Mouse (Mus musculus): Measurements from ENCODE around the gene Vars. TPM values are rescaled to one million over a fixed set of nuclear protein-coding genes. Genes with fewer than 3 reads are reported as not detected.
"Not testable (repeated sequence)": the region's sequence is repeated elsewhere in the genome, so short reads cannot be mapped to it uniquely, and the experiment has no call there.

Gene Vars
- total RNA-seq, 2 experiments from 2014 or later, result 29.4 to 31.2 TPM

DNA sequence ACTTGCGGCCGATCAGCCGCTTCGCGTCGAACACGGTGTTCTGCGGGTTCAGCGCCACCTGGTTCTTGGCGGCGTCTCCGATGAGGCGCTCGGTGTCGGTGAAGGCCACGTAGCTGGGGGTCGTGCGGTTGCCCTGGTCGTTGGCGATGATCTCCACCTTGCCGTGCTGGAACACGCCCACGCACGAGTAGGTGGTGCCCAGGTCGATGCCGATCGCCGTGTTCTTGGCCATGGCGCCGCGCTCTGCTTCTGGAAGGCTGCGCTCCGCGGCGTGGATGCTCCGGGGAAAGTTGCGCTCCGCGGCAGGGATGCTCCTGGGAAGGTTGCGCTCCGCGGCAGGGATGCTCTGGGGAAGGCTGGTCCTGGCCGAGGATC, 29.1 kb upstream of the Vars start:
- not testable (repeated sequence) for DNase-seq

DNA sequence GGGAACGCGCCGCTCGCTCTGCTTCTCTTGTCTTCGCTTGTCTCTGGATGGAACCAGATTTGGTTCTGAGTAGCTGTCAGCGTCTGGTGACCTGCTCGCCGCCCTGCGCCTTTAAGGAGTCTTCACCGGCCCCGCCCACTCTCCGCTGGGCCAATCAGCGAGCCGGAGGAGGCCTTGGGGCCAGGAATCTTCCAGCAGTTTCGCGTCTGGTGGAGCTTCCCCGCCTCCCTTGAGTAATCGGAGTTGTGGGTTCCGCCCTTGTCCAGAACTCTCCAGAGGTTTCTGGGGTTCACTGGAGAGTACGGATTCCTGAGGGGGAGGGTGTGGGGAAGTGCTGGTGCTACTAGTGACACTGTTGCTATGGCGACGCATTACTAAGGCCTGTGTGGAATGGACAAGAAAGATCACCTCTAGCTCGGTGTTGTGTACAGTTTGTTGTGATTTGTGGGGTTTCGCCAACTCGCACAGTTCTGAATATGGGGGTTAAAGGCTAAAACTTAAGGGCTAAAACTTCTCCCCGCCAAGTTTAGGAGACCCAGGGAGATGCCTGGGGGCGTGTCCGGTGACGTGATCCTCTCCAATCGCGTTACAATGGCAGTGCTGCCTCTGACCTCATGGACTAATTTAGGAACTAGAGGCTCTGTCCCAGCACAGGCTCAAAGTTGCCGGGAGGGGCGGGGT, 28.6 kb upstream of the Vars start, which contains the start of the genes Hspa1a and Hspa1l:
Hspa1a (minus strand) TSS at position 88 of the 681 bp plus-strand sequence.
Hspa1l (plus strand) TSS at position 635 of the 681 bp plus-strand sequence.
- DNase-seq, result peak; percentile 81

DNA sequence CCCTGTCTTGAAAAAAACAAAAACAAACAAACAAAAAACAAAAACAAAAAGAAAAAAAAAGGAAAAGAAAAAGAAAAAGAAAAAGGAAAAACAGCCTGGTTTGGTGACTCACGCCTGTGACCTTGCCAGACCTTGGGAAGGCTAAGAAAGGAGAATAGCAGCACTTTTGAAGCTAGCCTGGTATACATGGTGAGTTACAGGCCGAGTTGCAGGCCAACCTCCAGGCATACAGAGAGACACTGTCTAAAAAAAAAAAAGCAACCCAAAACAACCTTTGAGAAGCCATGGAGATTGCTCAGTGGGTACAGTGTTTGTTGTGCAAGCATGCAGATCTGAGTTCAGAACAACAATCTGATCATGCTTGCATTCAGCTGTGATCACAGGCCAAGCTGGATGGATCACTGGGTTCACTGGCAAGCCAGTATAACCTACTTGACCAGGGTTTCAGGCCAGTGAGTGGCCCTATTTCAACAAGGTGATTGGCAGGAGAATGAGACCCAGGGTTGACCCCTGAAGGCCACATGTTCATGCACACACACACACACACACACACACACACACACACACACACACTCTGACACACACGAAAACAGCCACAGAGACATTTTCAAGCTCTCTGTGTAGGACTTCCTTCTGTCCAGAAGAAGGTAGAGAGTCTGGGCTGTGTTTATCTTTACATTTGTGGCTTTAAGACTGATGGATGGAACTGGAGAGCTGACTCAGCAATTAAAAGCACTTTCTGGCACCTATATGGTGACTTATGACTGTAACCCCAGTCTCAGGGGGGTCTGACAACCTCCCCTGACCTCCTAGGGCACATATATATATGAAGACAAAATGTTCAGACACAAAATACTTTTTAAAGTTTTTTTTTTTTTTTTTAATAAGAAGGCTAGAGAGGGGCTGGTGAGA, 24.9 kb upstream of the Vars start:
- no peak for DNase-seq

DNA sequence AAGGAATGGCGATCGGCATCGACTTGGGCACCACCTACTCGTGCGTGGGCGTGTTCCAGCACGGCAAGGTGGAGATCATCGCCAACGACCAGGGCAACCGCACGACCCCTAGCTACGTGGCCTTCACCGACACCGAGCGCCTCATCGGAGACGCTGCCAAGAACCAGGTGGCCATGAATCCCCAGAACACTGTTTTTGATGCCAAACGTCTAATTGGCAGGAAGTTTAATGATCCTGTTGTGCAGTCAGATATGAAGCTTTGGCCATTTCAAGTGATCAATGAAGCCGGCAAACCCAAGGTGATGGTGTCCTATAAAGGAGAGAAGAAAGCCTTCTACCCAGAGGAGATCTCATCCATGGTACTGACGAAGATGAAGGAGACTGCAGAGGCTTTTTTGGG, 23.8 kb upstream of the Vars start:
- no peak for DNase-seq

DNA sequence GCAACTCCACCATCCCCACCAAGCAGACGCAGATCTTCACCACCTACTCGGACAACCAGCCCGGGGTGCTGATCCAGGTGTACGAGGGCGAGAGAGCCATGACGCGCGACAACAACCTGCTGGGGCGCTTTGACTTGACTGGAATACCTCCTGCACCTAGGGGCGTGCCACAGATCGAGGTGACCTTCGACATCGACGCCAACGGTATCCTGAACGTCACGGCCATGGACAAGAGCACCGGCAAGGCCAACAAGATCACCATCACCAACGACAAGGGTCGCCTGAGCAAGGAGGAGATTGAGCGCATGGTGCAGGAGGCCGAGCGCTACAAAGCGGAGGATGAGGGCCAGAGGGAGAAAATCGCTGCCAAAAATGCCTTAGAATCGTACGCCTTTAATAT, 22.5 kb upstream of the Vars start:
- no peak for DNase-seq

DNA sequence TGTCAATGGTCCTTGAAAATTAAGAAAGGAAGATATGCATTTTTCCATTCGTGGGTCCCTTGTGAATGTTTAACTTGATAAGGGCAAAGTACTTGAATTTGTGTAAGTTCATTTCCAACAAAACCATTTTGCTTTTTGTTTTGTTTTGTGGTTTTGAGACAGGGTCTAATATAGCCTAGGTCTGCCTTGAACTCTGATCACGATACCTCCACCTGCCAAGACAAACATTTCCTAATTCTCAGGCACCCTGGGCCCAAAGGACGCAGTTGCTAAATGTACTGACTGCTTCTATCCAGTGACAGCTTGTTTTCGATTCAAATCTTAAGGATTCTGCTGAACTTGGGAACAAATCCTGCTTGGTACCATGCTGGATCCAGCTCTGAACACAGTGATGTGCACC, 21.2 kb upstream of the Vars start:
- no peak for DNase-seq

DNA sequence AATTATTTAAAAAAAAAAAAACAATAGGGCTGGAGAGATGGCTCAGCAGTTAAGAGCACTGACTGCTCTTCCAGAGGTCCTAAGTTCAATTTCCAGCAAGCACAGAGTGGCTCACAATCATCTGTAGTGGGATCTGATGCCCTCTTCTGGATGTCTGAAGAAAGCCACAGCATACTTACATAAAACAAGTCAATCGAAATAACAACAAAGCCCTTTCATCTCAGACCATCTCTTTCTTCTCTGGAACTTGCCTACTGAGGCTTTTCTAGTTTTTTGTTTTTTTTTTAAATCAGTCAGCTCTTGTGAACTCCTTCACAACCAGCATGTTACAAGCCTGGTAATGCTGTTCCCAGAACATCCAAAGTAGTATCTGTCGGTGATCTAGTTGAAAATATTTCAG, 20.1 kb upstream of the Vars start:
- DNase-seq, result no peak

DNA sequence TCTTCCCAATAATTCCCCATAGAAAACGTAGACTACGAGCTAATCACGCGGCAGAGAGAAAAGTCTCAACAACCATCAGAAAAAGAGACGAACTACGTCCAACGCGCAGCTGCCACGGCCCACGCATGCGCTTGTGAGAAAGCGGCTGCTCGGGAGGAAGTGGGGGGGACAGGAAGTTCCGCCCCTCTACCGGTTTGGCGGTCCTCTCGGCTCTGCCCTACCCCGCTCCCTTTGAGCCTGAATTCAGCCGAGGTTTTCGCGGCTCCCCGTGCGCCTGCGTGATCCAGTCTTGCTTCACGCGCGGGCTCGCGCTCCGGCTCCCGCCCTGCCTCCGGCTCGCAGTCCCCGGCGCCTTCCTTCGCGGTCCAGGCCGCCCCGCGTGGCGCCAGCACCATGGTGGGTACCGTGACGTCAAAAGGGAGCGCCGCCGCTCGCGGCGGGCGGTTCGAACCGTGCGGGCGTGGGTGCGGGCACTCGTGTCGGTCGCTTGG, 19.1 kb upstream of the Vars start, which contains the start of gene Lsm2:
Lsm2 (plus strand) TSS at position 173 of the 491 bp plus-strand sequence.
- DNase-seq, result peak; percentile 90

DNA sequence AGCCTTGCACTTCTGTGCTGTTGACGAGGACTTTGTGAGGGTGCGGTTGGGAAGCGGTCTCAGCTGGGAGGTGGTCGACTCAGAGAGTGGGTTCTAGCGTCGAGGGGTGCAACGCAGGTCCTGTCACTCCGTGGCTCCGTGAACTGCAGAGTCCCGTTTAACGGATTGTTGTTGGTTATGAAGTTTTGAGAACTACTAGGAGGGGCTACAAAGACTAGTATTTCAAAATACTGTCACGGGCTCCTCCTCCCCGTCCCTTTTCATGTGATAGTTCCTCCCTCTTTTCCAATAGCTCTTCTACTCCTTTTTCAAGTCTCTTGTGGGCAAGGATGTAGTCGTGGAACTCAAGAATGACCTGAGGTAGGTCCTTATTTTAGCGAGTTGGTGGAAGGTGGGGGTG, 18.5 kb upstream of the Vars start:
- DNase-seq, result no peak

DNA sequence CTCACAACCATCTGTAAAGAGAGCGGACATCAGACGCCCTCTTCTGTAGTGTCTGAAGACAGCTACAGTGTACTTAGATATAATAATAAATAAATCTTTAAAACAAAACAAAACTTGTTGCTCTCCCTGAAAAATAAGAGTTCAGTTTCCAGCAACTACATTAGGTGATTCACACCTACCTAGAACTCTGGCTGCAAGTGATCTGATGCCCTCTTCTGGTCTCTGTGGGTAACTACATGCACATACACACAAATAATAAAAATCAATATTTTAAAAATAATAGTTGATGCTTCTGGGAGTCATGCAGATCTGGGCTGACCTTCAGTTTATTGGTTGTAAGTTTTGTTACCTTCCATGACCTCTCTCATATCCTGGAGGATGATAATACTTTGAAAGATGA, 16.6 kb upstream of the Vars start:
- no peak for DNase-seq

DNA sequence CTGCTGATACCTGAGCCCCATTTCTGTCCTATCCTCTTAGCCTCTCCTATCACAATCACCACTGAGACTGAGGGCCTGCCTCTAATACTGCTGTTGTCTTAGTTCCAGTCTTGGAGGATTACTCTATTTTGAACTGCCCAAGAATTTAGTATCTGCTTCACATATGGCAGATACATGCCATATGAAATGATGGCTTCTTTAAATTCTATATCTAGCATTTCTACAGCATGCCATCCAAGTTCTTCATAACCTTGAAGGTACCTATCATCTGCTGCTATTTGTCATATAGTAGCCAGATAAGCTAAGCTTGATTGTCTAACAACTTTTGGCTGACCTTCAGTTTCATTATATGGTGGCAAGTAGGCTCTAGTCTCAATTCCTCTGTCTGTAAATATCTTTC, 6.0 kb upstream of the Vars start:
- DNase-seq, result no peak

DNA sequence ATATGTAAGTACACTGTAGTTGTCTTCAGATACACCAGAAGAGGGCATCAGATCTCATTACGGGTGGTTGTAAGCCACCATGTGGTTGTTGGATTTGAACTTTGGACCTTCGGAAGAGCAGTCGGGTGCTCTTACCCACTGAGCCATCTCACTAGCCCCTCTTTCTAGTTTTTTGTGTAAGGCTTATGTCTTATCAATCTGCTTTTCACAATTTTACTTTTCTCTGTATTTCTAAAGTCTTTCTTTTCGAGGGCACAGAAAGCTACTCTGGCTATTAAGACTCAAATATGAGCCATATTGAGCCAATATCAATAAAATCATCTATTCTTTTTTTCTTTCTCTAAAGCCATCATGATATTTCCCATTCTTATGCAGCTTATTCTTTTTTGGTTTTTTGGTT, 5.6 kb upstream of the Vars start:
- not testable (repeated sequence) for DNase-seq

DNA sequence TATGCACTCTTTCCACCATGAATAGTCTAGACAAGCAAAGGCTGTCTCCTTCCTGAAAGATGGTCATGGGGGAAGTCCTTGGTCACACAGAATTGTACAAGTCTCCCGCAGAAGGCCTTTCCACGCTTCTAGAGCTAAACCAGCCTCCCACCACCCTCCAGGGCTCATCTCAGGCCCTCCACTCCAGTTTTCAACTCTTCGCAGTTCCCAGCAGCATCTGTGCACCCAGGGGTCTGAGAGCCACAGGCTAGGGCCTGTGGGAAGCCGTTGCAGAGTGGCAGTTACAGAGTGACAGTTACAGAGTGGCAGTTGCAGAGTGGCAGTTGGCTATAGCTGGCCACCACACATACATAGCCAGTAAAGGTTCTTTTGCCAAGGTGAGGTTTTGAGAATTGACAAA, 4.9 kb upstream of the Vars start:
- DNase-seq, result not testable (repeated sequence)

DNA sequence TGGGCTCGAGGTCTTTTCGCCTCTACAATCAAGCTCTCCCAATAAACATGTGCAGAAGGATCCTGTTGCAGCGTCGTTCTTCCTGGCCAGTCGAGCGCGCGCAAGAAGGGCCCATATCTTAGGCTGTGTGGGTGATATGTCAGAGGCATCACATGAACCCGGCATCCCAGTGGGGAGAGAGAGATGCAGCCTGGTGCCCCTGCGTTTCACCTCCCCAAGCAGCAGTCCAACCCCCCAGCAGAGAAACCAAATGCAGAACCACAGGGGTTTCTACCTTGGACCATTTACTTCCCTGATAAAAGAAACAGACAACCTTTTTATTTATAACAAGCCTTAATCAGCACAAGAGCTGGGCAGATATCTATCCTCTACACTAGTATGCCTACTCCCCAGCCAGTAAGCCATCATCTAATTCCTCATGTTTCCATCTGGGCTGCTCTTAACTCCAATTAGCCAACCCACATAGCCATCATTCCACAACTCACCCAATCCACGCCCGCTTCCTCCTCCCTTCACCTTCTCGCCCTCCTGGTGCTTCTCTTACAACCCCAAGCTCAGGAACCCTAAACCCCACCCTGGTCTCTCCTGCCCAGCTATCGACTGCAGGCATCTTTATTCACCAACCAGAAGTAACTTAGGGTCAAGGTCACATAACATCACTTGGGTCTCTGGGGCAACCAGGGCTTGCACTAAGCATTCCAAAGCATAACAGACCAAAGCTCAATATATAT, 4.2 kb upstream of the Vars start:
- DNase-seq, result no peak

DNA sequence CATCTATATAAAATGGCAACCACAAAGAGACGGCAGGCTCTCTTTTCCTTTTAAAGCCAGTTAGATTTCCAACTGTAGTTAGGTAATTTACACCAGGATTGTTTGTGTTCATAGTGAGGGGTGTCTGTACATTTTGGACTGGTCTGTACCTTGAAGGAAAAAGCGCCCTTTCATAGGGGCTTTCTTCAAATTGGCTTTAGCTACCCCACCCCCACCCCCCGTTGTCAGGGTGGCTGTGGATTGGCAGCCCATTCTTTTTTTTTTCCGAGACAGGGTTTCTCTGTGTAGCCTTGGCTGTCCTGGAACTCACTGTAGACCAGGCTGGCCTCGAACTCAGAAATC, 3.7 kb upstream of the Vars start:
- DNase-seq, result no peak

DNA sequence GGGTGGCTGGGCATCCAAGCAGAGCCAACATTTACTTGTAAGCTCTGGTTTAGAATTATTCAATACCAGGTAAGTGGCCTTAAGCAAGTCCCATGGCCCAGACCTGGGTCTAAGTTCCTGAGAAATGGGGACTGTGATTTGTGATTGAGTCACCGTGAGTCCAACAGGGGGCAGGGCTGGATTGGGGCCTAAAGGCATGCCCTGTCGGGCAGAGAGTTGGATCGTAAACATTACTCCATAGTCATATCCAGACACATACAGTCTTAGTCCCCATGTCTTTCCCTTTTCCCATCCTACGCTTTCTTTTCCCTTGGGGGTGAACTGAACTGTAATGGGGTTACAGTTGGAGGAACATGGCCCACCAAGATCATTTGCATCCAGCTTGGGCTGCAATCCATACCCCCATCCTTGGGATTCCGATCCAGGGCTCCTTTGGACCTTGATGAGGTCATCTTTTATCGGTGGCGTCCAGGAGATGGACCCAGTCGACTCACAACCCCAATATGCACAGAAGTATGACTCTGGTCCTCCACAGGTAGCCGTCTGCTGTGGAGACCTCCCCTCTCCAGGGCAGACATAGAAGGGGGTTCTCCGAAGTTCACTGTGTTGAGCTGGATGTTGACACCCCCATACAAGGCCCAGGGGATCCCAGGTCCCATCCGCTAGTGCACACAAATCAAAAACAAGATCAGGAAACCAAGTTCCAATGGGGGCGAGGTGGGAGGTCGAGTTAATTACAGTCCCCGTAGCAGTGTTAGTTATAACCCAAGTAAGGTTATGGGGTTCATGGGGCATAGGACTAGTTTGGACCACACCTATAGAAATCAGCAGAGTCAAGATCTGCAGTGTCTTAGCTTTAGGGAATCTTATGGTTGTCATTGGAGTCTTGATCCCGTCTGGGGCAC, 2.0 kb upstream of the Vars start:
- no peak for DNase-seq

DNA sequence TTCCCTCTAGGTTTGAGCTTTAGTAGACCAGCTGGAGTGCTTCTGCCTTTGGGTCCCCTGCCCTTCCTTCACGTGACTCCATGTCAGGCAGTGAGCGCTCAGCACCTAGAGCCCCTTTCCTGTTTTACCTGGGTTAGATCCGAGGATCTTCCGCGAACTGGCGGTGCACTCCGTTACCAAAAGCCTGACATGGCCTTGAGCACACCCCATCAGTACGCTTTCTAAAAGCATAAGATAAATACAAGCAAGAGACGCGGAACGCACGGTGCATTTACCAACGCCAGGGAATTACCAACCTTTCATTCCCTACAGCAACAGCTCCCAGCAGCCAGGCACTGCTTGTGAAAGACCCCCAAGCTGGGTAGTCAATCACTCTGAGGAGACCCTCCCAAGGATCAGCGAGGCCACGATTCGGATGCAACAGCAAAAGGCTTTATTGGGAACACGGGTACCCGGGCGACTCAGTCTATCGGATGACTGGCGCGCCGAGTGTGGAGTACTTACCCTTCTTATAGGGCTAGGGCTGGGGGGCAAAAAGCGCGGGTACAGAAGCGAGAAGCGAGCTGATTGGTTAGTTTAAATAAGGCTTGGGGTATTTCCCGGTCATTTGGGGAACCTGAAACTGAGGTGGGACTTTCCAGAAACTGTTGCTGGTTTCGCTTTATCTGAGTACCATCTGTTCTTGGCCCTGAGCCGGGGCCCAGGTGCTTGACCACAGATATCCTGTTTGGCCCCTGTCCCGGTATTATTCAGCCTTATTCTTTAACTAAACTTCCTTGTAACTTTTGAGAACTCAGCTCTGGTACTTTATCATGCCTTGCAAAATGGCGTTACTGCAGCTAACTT, 693 bp upstream of the Vars start:
- DNase-seq, result not testable (repeated sequence)

DNA sequence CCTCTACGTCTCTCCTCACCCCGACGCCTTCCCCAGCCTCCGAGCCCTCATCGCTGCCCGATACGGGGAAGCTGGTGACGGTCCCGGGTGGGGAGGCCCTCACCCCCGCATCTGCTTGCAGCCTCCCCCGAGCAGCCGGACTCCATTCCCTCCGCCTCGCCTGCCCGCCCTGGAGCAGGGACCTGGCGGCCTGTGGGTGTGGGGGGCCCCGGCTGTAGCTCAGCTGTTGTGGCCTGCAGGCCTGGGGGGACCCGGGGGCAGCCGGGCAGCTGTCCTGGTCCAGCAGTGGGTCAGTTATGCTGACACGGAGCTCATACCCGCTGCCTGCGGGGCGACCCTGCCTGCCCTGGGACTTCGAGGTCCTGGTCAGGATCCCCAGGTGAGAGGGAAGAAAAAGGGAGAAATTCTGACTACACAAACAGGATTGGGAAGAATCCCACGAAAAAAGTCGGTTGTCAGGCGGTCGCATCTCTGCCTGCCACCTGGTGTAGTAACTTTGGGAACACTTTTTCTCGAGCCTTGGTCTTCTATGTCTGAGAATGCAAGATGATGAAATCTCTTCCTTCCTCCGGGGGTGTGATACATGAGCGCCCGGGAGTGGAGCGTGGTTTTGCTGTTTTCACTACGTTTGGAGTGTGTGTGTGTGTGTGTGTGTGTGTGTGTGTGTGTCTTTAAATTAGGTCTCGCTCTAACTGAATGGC, 815 bp downstream of the Vars start:
- DNase-seq, result no peak

DNA sequence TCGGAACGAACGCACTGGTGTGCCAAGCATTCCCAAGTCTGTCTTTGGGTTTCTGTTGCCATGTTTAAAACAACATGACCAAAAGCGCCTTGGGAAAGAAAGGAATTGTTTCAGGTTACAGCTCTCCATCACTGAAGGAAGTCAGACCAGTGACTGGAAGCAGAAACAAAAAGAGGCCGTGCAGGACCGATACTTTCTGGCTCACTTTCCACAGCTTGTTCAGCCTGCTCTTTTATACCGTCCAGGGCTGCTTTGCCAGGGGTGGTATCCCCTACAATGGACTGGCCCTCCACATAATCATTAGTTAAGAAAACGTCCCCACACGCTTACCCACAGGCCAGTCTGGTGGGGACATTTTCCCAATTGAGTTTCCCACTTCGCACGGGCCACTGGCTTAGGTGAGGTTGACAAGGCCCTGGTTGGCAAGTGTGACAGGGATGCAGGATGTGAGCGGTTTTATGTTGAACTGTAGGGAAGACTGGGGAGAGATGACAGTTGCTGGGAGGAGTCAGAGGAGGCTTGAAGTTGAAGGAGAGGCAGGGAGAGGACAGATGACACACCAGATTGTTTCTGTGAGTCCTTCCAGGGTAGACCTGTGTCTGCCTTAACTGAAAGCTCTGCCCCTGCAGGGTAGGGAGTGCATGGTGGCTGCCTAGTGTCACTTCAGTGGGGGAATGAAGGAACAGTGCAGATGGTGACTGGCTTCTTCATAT, 1.5 kb downstream of the Vars start:
- DNase-seq, result no peak

Measured in gastrocnemius, postnatal 25 days (tissue).